Mouse (Mus musculus): Measurements from ENCODE around the gene Tmbim4.

Gene Tmbim4

GRCm38 (mm10) chr10:120189276-120189675, 12.1 kb upstream of the Tmbim4 start:
- POLR2A ChIA-PET, result no interaction called here

GRCm38 (mm10) chr10:120189782-120190181, 11.6 kb upstream of the Tmbim4 start:
- ChIA-PET POLR2A (interaction anchor here in 2 of 4 experiments (0.9 to 1.0 kb wide), 2 partner anchors 8 to 10 kb away, joined by 3 to 4 read pairs; no protein-coding TSS in a partner anchor), CTCF (interaction anchor here in 2 of 4 experiments (1.0 to 1.9 kb wide), 2 partner anchors 12 kb away, joined by 3 to 8 read pairs; partner anchors contain the start of gene Irak3 (in 2 of the 2))

More at GRCm38 (mm10) chr10:120189276-120189675, 12.1 kb upstream of the Tmbim4 start:
- CTCF ChIA-PET, result interaction anchor here in 1 of 4 experiments (1.9 kb wide), 1 partner anchor 13 kb away, joined by 8 read pairs; the partner anchor contains the start of gene Irak3

GRCm38 (mm10) chr10:120191165-120191564, 10.2 kb upstream of the Tmbim4 start:
- ChIA-PET CTCF (interaction anchor here in 1 of 4 experiments (1.9 kb wide), 1 partner anchor 11 kb away, joined by 8 read pairs; the partner anchor contains the start of gene Irak3), POLR2A (interaction anchor here in 1 of 4 experiments (0.9 kb wide), 1 partner anchor 8 kb away, joined by 3 read pairs; no protein-coding TSS in a partner anchor)

- POLR2A ChIA-PET, result interaction anchor here in 1 of 4 experiments (0.9 kb wide), 1 partner anchor 9 kb away, joined by 3 read pairs; no protein-coding TSS in a partner anchor
- CTCF ChIA-PET, result no interaction called here
Observed at GRCm38 (mm10) chr10:120192278-120192677, 9.1 kb upstream of the Tmbim4 start.

GRCm38 (mm10) chr10:120193255-120193654, 8.1 kb upstream of the Tmbim4 start:
- ChIA-PET CTCF (interaction anchor here in 1 of 4 experiments (1.0 kb wide), 1 partner anchor 9 kb away, joined by 3 read pairs; the partner anchor contains the start of gene Irak3), POLR2A (no interaction called here)

- ChIA-PET POLR2A (interaction anchor here in 1 of 4 experiments (0.5 kb wide), 1 partner anchor 26 kb away, joined by 4 read pairs; no protein-coding TSS in a partner anchor), CTCF (no interaction called here)
Observed at GRCm38 (mm10) chr10:120197061-120197835, 4.1 kb upstream of the Tmbim4 start.

- CTCF ChIA-PET, result interaction anchor here (0.6 to 1.7 kb wide), 41 partner anchors 9 to 656 kb away, joined by 3 to 13 read pairs (median 3); partner anchors contain the start of genes Helb (in 1 of the 4) and Llph (in 1 of the 4)
- POLR2A ChIA-PET, result interaction anchor here in 3 of 4 experiments (0.6 to 1.7 kb wide), 6 partner anchors 22 to 398 kb away, joined by 3 to 10 read pairs (median 3); no protein-coding TSS in a partner anchor
Observed at GRCm38 (mm10) chr10:120201961-120202402, 592 bp downstream of the Tmbim4 start, which contains the start of gene Irak3. Irak3 (minus strand) TSS chr10:120202130.

- POLR2A ChIA-PET, result interaction anchor here in 3 of 4 experiments (1.0 to 1.7 kb wide), 4 partner anchors 28 to 110 kb away, joined by 3 to 10 read pairs (median 3); no protein-coding TSS in a partner anchor
- CTCF ChIA-PET, result interaction anchor here (0.5 to 1.7 kb wide), 28 partner anchors 11 to 556 kb away, joined by 3 to 13 read pairs (median 3); partner anchors contain the start of genes Helb (in 1 of the 4) and Llph (in 1 of the 4)
Observed at GRCm38 (mm10) chr10:120202467-120203250, 1.3 kb downstream of the Tmbim4 start.

GRCm38 (mm10) chr10:120204591-120205210, 3.3 kb downstream of the Tmbim4 start:
- POLR2A ChIA-PET, result interaction anchor here in 2 of 4 experiments (0.6 to 1.1 kb wide), 4 partner anchors 45 to 534 kb away, joined by 3 to 6 read pairs (median 4); no protein-coding TSS in a partner anchor
- CTCF ChIA-PET, result no interaction called here

GRCm38 (mm10) chr10:120208015-120208414, 6.6 kb downstream of the Tmbim4 start:
- ChIA-PET CTCF (no interaction called here), POLR2A (interaction anchor here in 1 of 4 experiments (1.3 to 1.5 kb wide), 3 partner anchors 9 to 34 kb away, joined by 3 to 4 read pairs (median 3); no protein-coding TSS in a partner anchor)

- POLR2A ChIA-PET, result interaction anchor here in 1 of 4 experiments (0.6 to 1.4 kb wide), 2 partner anchors 35 to 379 kb away, joined by 3 to 4 read pairs; no protein-coding TSS in a partner anchor
- CTCF ChIA-PET, result no interaction called here
Observed at GRCm38 (mm10) chr10:120208575-120209538, 7.5 kb downstream of the Tmbim4 start.

- POLR2A ChIA-PET, result interaction anchor here in 1 of 4 experiments (0.6 to 1.4 kb wide), 2 partner anchors 36 to 379 kb away, joined by 3 to 4 read pairs; no protein-coding TSS in a partner anchor
- CTCF ChIA-PET, result no interaction called here
Observed at GRCm38 (mm10) chr10:120209539-120209925, 8.1 kb downstream of the Tmbim4 start.

GRCm38 (mm10) chr10:120210096-120210495, 8.7 kb downstream of the Tmbim4 start:
- ChIA-PET POLR2A (interaction anchor here in 1 of 4 experiments (0.6 kb wide), 1 partner anchor 20 kb away, joined by 3 read pairs; no protein-coding TSS in a partner anchor), CTCF (no interaction called here)

GRCm38 (mm10) chr10:120217099-120217498, 15.7 kb downstream of the Tmbim4 start:
- POLR2A ChIA-PET, result interaction anchor here in 2 of 4 experiments (1.4 to 2.2 kb wide), 2 partner anchors 10 to 11 kb away, joined by 6 to 18 read pairs; partner anchors contain the start of gene Llph (in 2 of the 2)
- CTCF ChIA-PET, result interaction anchor here in 1 of 4 experiments (1.0 kb wide), 1 partner anchor 17 kb away, joined by 3 read pairs; no protein-coding TSS in a partner anchor

- POLR2A ChIA-PET, result interaction anchor here in 2 of 4 experiments (1.3 to 2.2 kb wide), 2 partner anchors 8 to 9 kb away, joined by 3 to 18 read pairs; partner anchors contain the start of gene Llph (in 1 of the 2)
- CTCF ChIA-PET, result interaction anchor here in 1 of 4 experiments (2.3 kb wide), 1 partner anchor 17 kb away, joined by 4 read pairs; the partner anchor contains the start of gene Irak3
Observed at GRCm38 (mm10) chr10:120218996-120219395, 17.6 kb downstream of the Tmbim4 start.
